Mouse (Mus musculus): ENCODE measurements around the gene Smarcd3. TPM values are rescaled to one million over a fixed set of nuclear protein-coding genes. Genes with fewer than 3 reads are reported as not detected.

Gene Smarcd3
- total and polyA plus RNA-seq, 3 experiments: 1.3 to 2.2 TPM; not detected in 1

GRCm38 (mm10) chr5:24600236-24600635, 24.0 kb downstream of the Smarcd3 start:
- Histone ChIP-seq H3K4me2 (ENCODE audit: insufficient read depth, low read depth, poor library complexity, severe bottlenecking) (no peak overlapping the region), H3K4me1 (ENCODE audit: control insufficient read depth in 1 of 2, insufficient read depth in 2 of 2) (peaks cover 7 to 20% of the 10 kb centered on the region in 2 experiments; a peak in 3 of 4 replicates), H3K36me3 (replicated peaks in 1 of 2; ENCODE audit: control insufficient read depth in 1 of 2, insufficient read depth in 1 of 2, low read length in 1 of 2) (peaks cover under 1 to 13% of the 10 kb centered on the region in 2 experiments), H3K27ac (ENCODE audit: insufficient read depth, low read depth) (no peak overlapping the region), H3K27me3 (replicated peaks) (peaks cover 67% of the 10 kb centered on the region), H3K9ac (ENCODE audit: insufficient read depth, low read depth) (no peak overlapping the region), H3K9me3 (replicated peaks; ENCODE audit: low read length) (peaks cover 3% of the 10 kb centered on the region), H3K4me3 (replicated peaks in 1 of 3; ENCODE audit: low read depth in 2 of 3, low read length in 2 of 3, poor library complexity in 1 of 3) (no peak overlapping the region), H3K79me2 (replicated peaks; ENCODE audit: control insufficient read depth, extremely low read depth, insufficient read depth, poor library complexity, severe bottlenecking) (no peaks in the 10 kb centered on the region)
- dilution Hi-C loops (cut with MboI; ENCODE audit: extremely low pct_ligation_motif_present, extremely low pct_unique_long_range_greater_than_20kb, low sequenced_read_pairs) (no loop called here), in situ Hi-C loops (cut with MboI; ENCODE audit: low pct_ligation_motif_present, low pct_unique_long_range_greater_than_20kb, low sequenced_read_pairs) (no loop called here)
- DNase-seq (ENCODE audit: extremely low read depth): no peak
- no peak for TF ChIP-seq ZNF384 (IDR thresholded peaks at IDR 0.05; ENCODE audit: low read depth, low read length)
- no peak for TF ChIP-seq MAFK (IDR thresholded peaks at IDR 0.05; ENCODE audit: insufficient replicate concordance, low read length)
- no peak for TF ChIP-seq JUN (IDR thresholded peaks at IDR 0.05; ENCODE audit: insufficient read depth, low read depth, low read length)
- TF ChIP-seq CHD1 (IDR thresholded peaks at IDR 0.05; ENCODE audit: low read depth, low read length): no peak
- TF ChIP-seq CHD2 (IDR thresholded peaks at IDR 0.05; ENCODE audit: low read length): no peak
- no peak for TF ChIP-seq IRF4 (IDR thresholded peaks at IDR 0.05; ENCODE audit: low read depth, low read length)
- no peak for TF ChIP-seq SIN3A (IDR thresholded peaks at IDR 0.05; ENCODE audit: low read length)
- TF ChIP-seq MAZ (IDR thresholded peaks at IDR 0.05; ENCODE audit: low read depth, low read length): no peak
- no peak for TF ChIP-seq UBTF (IDR thresholded peaks at IDR 0.05; ENCODE audit: low read depth, low read length)
- TF ChIP-seq TBP (conservative IDR thresholded peaks at IDR 0.05; ENCODE audit: low read depth, low read length): no peak
- no peak for TF ChIP-seq ZC3H11A (IDR thresholded peaks at IDR 0.05; ENCODE audit: low read depth, low read length)
- TF ChIP-seq ETS1 (conservative IDR thresholded peaks at IDR 0.05; ENCODE audit: low read depth, low read length): no peak

DNA sequence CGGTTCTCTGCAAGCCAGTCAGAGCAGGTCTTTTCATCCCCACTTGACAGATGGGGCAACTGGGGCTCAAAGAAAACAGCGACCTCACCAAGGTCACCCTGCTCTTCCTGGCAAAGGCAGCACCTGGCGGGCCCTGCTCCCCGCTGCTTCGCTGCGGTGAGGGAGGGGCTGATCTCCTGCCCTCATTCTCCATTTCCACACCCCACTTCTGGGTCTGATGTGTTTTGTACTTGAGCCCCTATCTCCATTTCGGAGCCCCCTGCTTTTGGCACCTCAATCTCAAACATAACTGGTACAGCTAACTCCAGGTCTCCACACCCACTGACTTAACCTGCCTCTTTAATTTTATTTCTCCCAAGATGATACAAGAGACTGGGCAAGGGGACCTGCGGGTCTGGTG, 25.1 kb downstream of the Smarcd3 start:
- no peak overlapping the region for H3K4me3 ChIP-seq (replicated peaks in 1 of 3; ENCODE audit: low read depth in 2 of 3, low read length in 2 of 3, poor library complexity in 1 of 3)
- DNase-seq (ENCODE audit: extremely low read depth): no peak
- H3K36me3 ChIP-seq (replicated peaks in 1 of 2; ENCODE audit: control insufficient read depth in 1 of 2, insufficient read depth in 1 of 2, low read length in 1 of 2): peaks cover 10 to 24% of the 10 kb centered on the region in 2 experiments
- TF ChIP-seq CTCF (conservative IDR thresholded peaks at IDR 0.05 in 1 of 2, IDR thresholded peaks at IDR 0.05 in 1 of 2; ENCODE audit: low read depth in 2 of 2, low read length in 2 of 2) (no peak), POLR2A (IDR thresholded peaks at IDR 0.05; ENCODE audit: low read depth, low read length) (no peak), USF1 (IDR thresholded peaks at IDR 0.05; ENCODE audit: low read depth, low read length) (no peak), BHLHE40 (IDR thresholded peaks at IDR 0.05; ENCODE audit: low read depth, low read length) (no peak), KAT2A (IDR thresholded peaks at IDR 0.05; ENCODE audit: insufficient replicate concordance, low read length) (no peak), HCFC1 (IDR thresholded peaks at IDR 0.05; ENCODE audit: low read depth, low read length) (no peak), E2F4 (IDR thresholded peaks at IDR 0.05; ENCODE audit: insufficient replicate concordance, low read depth, low read length) (no peak), NRF1 (IDR thresholded peaks at IDR 0.05; ENCODE audit: low read depth, low read length) (no peak), GABPA (IDR thresholded peaks at IDR 0.05; ENCODE audit: insufficient replicate concordance, low read depth, low read length) (no peak), ELF1 (IDR thresholded peaks at IDR 0.05; ENCODE audit: low read depth, low read length) (no peak), MYC (IDR thresholded peaks at IDR 0.05; ENCODE audit: low read depth, low read length) (no peak), ZC3H11A (IDR thresholded peaks at IDR 0.05; ENCODE audit: low read depth, low read length) (no peak), MXI1 (IDR thresholded peaks at IDR 0.05; ENCODE audit: low read depth, low read length) (no peak), RAD21 (IDR thresholded peaks at IDR 0.05; ENCODE audit: low read depth, low read length) (no peak), MAX (IDR thresholded peaks at IDR 0.05; ENCODE audit: low read length) (no peak)
- H3K9me3 ChIP-seq (replicated peaks; ENCODE audit: low read length): peaks cover 3% of the 10 kb centered on the region
- in situ Hi-C loops (cut with MboI; ENCODE audit: low pct_ligation_motif_present, low pct_unique_long_range_greater_than_20kb, low sequenced_read_pairs) (no loop called here), dilution Hi-C loops (cut with MboI; ENCODE audit: extremely low pct_ligation_motif_present, extremely low pct_unique_long_range_greater_than_20kb, low sequenced_read_pairs) (no loop called here)
- H3K4me1 ChIP-seq (ENCODE audit: control insufficient read depth in 1 of 2, insufficient read depth in 2 of 2): peaks cover 7 to 20% of the 10 kb centered on the region in 2 experiments; a peak in 3 of 4 replicates
- H3K79me2 ChIP-seq (replicated peaks; ENCODE audit: control insufficient read depth, extremely low read depth, insufficient read depth, poor library complexity, severe bottlenecking): no peaks in the 10 kb centered on the region
- H3K4me2 ChIP-seq (ENCODE audit: insufficient read depth, low read depth, poor library complexity, severe bottlenecking): no peak overlapping the region
- H3K27ac ChIP-seq (ENCODE audit: insufficient read depth, low read depth): no peak overlapping the region
- H3K9ac ChIP-seq (ENCODE audit: insufficient read depth, low read depth): no peak overlapping the region
- peaks cover 57% of the 10 kb centered on the region for H3K27me3 ChIP-seq (replicated peaks)
